Mouse (Mus musculus) heart, embryonic 15.5 days (tissue): ENCODE results near the gene Rad9b. TPM values are rescaled to one million over a fixed set of nuclear protein-coding genes. Genes with fewer than 3 reads are reported as not detected.
"Not testable (repeated sequence)": the region's sequence is repeated elsewhere in the genome, so short reads cannot be mapped to it uniquely, and the experiment has no call there.

Source experiments
- ATAC-seq: fragments of 200-750 bp; cut with Nextera tagmentation; replicated peaks from 2 replicates; pipeline ENCODE4 v1.8.0; 2017; ENCODE audit warnings: low read depth, moderate TSS enrichment; ENCODE audit not compliant: insufficient number of reproducible peaks, insufficient read depth, low FRiP score
- H3K27ac ChIP-seq: fragments of 300-500 bp; sonication (generic); 2 replicates; pipeline ENCODE4 v1.5.1; 2015; ENCODE audit warnings: mild to moderate bottlenecking, inconsistent platforms
- H3K27me3 ChIP-seq: fragments of 300-500 bp; sonication (generic); 2 replicates; pipeline ENCODE4 v1.6.1; 2015; ENCODE audit warnings: inconsistent platforms
- H3K36me3 ChIP-seq: fragments of 300-500 bp; sonication (generic); 2 replicates; pipeline ENCODE4 v1.6.1; 2015; ENCODE audit warnings: mild to moderate bottlenecking, inconsistent platforms
- H3K4me1 ChIP-seq: fragments of 300-500 bp; sonication (generic); replicated peaks from 2 replicates; pipeline ENCODE4 v1.6.1; 2015; ENCODE audit warnings: inconsistent platforms
- H3K4me2 ChIP-seq: fragments of 300-500 bp; sonication (generic); 2 replicates; pipeline ENCODE4 v1.6.1; 2015; ENCODE audit warnings: inconsistent platforms, mild to moderate bottlenecking, moderate library complexity
- H3K4me3 ChIP-seq: fragments of 300-500 bp; sonication (generic); 2 replicates; pipeline ENCODE4 v1.5.1; 2015; ENCODE audit warnings: mild to moderate bottlenecking, inconsistent platforms
- H3K9ac ChIP-seq: fragments of 300-500 bp; sonication (generic); 2 replicates; pipeline ENCODE4 v1.6.1; 2015; ENCODE audit warnings: mild to moderate bottlenecking, inconsistent platforms
- H3K9me3 ChIP-seq: fragments of 300-500 bp; sonication (generic); replicated peaks from 2 replicates; pipeline ENCODE4 v1.6.1; 2016; ENCODE audit warnings: inconsistent platforms
- WGBS: fragments of 180-500 bp; shearing (Covaris S2); methylation state at CpG from one replicate; pipeline ENCODE4 v1.1.7; 2015; ENCODE audit warnings: mixed read lengths; 5-methylcytosine and 5-hydroxymethylcytosine counted together
- polyA plus RNA-seq: library from polyadenylated mRNA; unstranded; fragments of >200 nt; fragmentation: Nextera tagmentation; extraction: Ambion mirVana; gene quantifications from 2 replicates; pipeline ENCODE4 v1.2.1, GENCODE M21; 2015

The Rad9b gene
- polyA plus RNA-seq, 1 experiment from 2014 or later: 7.2 TPM

- 57% methylated on average over 8 of the region's 8 CpGs for WGBS
- H3K4me3 ChIP-seq: no peak overlapping the region
- H3K4me2 ChIP-seq: no peak overlapping the region
- peaks cover 35% of the 10 kb centered on the region; the same call in 1 of the 2 replicates for H3K36me3 ChIP-seq
- peak overlapping the region; percentile 5; the same call in 1 of the 2 replicates for H3K27ac ChIP-seq
- H3K9me3 ChIP-seq: no peaks in the 10 kb centered on the region
- H3K4me1 ChIP-seq: peaks cover 23% of the 10 kb centered on the region
- no peak overlapping the region for H3K9ac ChIP-seq
- ATAC-seq: no peak
- H3K27me3 ChIP-seq: no peaks in the 10 kb centered on the region
Measured at GRCm38 (mm10) chr5:122323523-122323922, 30.5 kb downstream of the Rad9b start.

- ATAC-seq: peak; percentile 63; the same call in 1 of the 2 replicates
- H3K27me3 ChIP-seq: no peaks in the 10 kb centered on the region
- H3K4me2 ChIP-seq: peak overlapping the region; percentile 37
- no peak overlapping the region for H3K4me3 ChIP-seq
- no peaks in the 10 kb centered on the region for H3K9me3 ChIP-seq
- WGBS: 43% methylated on average over 12 of the region's 12 CpGs
- peaks cover 49% of the 10 kb centered on the region for H3K4me1 ChIP-seq
- H3K27ac ChIP-seq: peak overlapping the region; percentile 96
- peaks cover 30% of the 10 kb centered on the region; the same call in 1 of the 2 replicates for H3K36me3 ChIP-seq
- H3K9ac ChIP-seq: no peak overlapping the region
Measured at GRCm38 (mm10) chr5:122320205-122320781, 33.7 kb downstream of the Rad9b start.

GRCm38 (mm10) chr5:122319474-122320204, 34.4 kb downstream of the Rad9b start:
- Histone ChIP-seq H3K9me3 (no peaks in the 10 kb centered on the region), H3K4me3 (no peak overlapping the region), H3K27ac (peak overlapping the region; percentile 96), H3K27me3 (no peaks in the 10 kb centered on the region), H3K9ac (peak overlapping the region; percentile 22; the same call in 1 of the 2 replicates), H3K36me3 (peaks cover 23% of the 10 kb centered on the region; the same call in 1 of the 2 replicates), H3K4me1 (peaks cover 56% of the 10 kb centered on the region), H3K4me2 (peak overlapping the region; percentile 37)
- peak; percentile 43; the same call in 1 of the 2 replicates for ATAC-seq
- 43% methylated on average over 14 of the region's 14 CpGs for WGBS

GRCm38 (mm10) chr5:122318976-122319375, 35.1 kb downstream of the Rad9b start:
- H3K9ac ChIP-seq: peak overlapping the region; percentile 22; the same call in 1 of the 2 replicates
- peak overlapping the region; percentile 96 for H3K27ac ChIP-seq
- not testable (repeated sequence) for H3K27me3 ChIP-seq, ATAC-seq, H3K9me3 ChIP-seq, H3K4me2 ChIP-seq, H3K4me3 ChIP-seq
- 70% methylated on average over 3 of the region's 3 CpGs for WGBS
- H3K36me3 ChIP-seq: peaks cover 18% of the 10 kb centered on the region; the same call in 1 of the 2 replicates
- H3K4me1 ChIP-seq: peaks cover 60% of the 10 kb centered on the region

- H3K4me2 ChIP-seq: no peak overlapping the region
- H3K9me3 ChIP-seq: no peaks in the 10 kb centered on the region
- no peak for ATAC-seq
- no peak overlapping the region for H3K4me3 ChIP-seq
- no peak overlapping the region for H3K9ac ChIP-seq
- H3K27me3 ChIP-seq: no peaks in the 10 kb centered on the region
- WGBS: 79% methylated on average over 3 of the region's 3 CpGs
- H3K36me3 ChIP-seq: peaks cover 18% of the 10 kb centered on the region
- peak overlapping the region; percentile 96 for H3K27ac ChIP-seq
- H3K4me1 ChIP-seq: peaks cover 68% of the 10 kb centered on the region
Measured at GRCm38 (mm10) chr5:122318100-122318499, 35.9 kb downstream of the Rad9b start.

GRCm38 (mm10) chr5:122317329-122318045, 36.5 kb downstream of the Rad9b start:
- Histone ChIP-seq H3K36me3 (peaks cover 18% of the 10 kb centered on the region), H3K9me3 (no peaks in the 10 kb centered on the region), H3K4me3 (no peak overlapping the region), H3K4me2 (no peak overlapping the region), H3K9ac (no peak overlapping the region), H3K27me3 (no peaks in the 10 kb centered on the region), H3K27ac (peak overlapping the region; percentile 96; the same call in 1 of the 2 replicates), H3K4me1 (peaks cover 73% of the 10 kb centered on the region)
- 51% methylated on average over 11 of the region's 11 CpGs for WGBS
- no peak for ATAC-seq

GRCm38 (mm10) chr5:122314966-122315667, 38.9 kb downstream of the Rad9b start:
- Histone ChIP-seq H3K27ac (peak overlapping the region; percentile 84), H3K27me3 (no peaks in the 10 kb centered on the region), H3K9me3 (no peaks in the 10 kb centered on the region), H3K9ac (peak overlapping the region; percentile 19; the same call in 1 of the 2 replicates), H3K4me3 (0 out of 2 replicates have a peak overlapping the region, but pooled peaks have one; percentile 6), H3K36me3 (peaks cover 4% of the 10 kb centered on the region; the same call in 1 of the 2 replicates), H3K4me1 (peaks cover 78% of the 10 kb centered on the region), H3K4me2 (peak overlapping the region; percentile 39)
- ATAC-seq: peak; percentile 86
- WGBS: 31% methylated on average over 20 of the region's 20 CpGs

GRCm38 (mm10) chr5:122312942-122313684, 40.9 kb downstream of the Rad9b start:
- 87% methylated on average over 17 of the region's 17 CpGs for WGBS
- H3K9me3 ChIP-seq: no peaks in the 10 kb centered on the region
- H3K27me3 ChIP-seq: no peaks in the 10 kb centered on the region
- ATAC-seq: no peak
- H3K36me3 ChIP-seq: peaks cover 12% of the 10 kb centered on the region
- H3K27ac ChIP-seq: 0 out of 2 replicates have a peak overlapping the region, but pooled peaks have one; percentile 3
- no peak overlapping the region for H3K9ac ChIP-seq
- no peak overlapping the region for H3K4me3 ChIP-seq
- no peak overlapping the region for H3K4me2 ChIP-seq
- H3K4me1 ChIP-seq: peaks cover 62% of the 10 kb centered on the region

GRCm38 (mm10) chr5:122312346-122312745, 41.7 kb downstream of the Rad9b start:
- Histone ChIP-seq H3K9me3 (no peaks in the 10 kb centered on the region), H3K9ac (no peak overlapping the region), H3K27ac (peak overlapping the region; percentile 3; the same call in 1 of the 2 replicates), H3K27me3 (no peaks in the 10 kb centered on the region), H3K36me3 (peaks cover 13% of the 10 kb centered on the region), H3K4me1 (peaks cover 56% of the 10 kb centered on the region), H3K4me3 (no peak overlapping the region), H3K4me2 (no peak overlapping the region)
- no peak for ATAC-seq
- 83% methylated on average over 4 of the region's 4 CpGs for WGBS

GRCm38 (mm10) chr5:122311692-122312091, 42.3 kb downstream of the Rad9b start:
- Histone ChIP-seq H3K9ac (no peak overlapping the region), H3K9me3 (no peaks in the 10 kb centered on the region), H3K36me3 (peaks cover 13% of the 10 kb centered on the region), H3K4me3 (no peak overlapping the region), H3K4me1 (peaks cover 50% of the 10 kb centered on the region), H3K27ac (0 out of 2 replicates have a peak overlapping the region, but pooled peaks have one; percentile 7), H3K27me3 (no peaks in the 10 kb centered on the region), H3K4me2 (no peak overlapping the region)
- WGBS: 66% methylated on average over 7 of the region's 7 CpGs
- no peak for ATAC-seq
